Mouse (Mus musculus): ENCODE results near the gene Myf6. TPM values are rescaled to one million over a fixed set of nuclear protein-coding genes. Genes with fewer than 3 reads are reported as not detected.

The Myf6 gene
- total RNA-seq (2021): not detected

GRCm38 (mm10) chr10:107494568-107494967 is at the start of gene Myf6:
TSS of gene Myf6 (minus strand) at chr10:107494737.
- intact Hi-C loops (cut with DNase I): no loop called here
- no peak for DNase-seq

- intact Hi-C loops (cut with DNase I): no loop called here
- no peak for DNase-seq
These were observed 48.5 kb upstream of the Myf6 start for GRCm38 (mm10) chr10:107543026-107543425.

- intact Hi-C loops (cut with DNase I): no loop called here
- DNase-seq: no peak
These were observed 34.2 kb upstream of the Myf6 start for GRCm38 (mm10) chr10:107528758-107529157.

- DNase-seq: no peak
- intact Hi-C loops (cut with DNase I): no loop called here
These were observed 24.7 kb upstream of the Myf6 start for GRCm38 (mm10) chr10:107519216-107519615.

GRCm38 (mm10) chr10:107516641-107517040 is 22.1 kb upstream of the Myf6 start:
- intact Hi-C loops (cut with DNase I): no loop called here
- DNase-seq: no peak

- intact Hi-C loops (cut with DNase I): no loop called here
- no peak for DNase-seq
These were observed 20.2 kb upstream of the Myf6 start for GRCm38 (mm10) chr10:107514735-107515134.

GRCm38 (mm10) chr10:107506397-107506796 is 11.9 kb upstream of the Myf6 start:
- intact Hi-C loops (cut with DNase I): no loop called here
- no peak for DNase-seq

- intact Hi-C loops (cut with DNase I): no loop called here
These were observed 8.9 kb upstream of the Myf6 start for GRCm38 (mm10) chr10:107503430-107503829.

GRCm38 (mm10) chr10:107502193-107502592 is 7.7 kb upstream of the Myf6 start:
- intact Hi-C loops (cut with DNase I): no loop called here

More at GRCm38 (mm10) chr10:107503430-107503829, 8.9 kb upstream of the Myf6 start:
- DNase-seq: no peak

GRCm38 (mm10) chr10:107499656-107500055 is 5.1 kb upstream of the Myf6 start:
- intact Hi-C loops (cut with DNase I): no loop called here
- peak in 1 of 2 experiments; percentile 14 for DNase-seq

More at GRCm38 (mm10) chr10:107502193-107502592, 7.7 kb upstream of the Myf6 start:
- DNase-seq: no peak

- no peak for DNase-seq
- intact Hi-C loops (cut with DNase I): no loop called here
These were observed 1.9 kb upstream of the Myf6 start for GRCm38 (mm10) chr10:107496402-107496801.

- no peak for DNase-seq
- intact Hi-C loops (cut with DNase I): no loop called here
These were observed 710 bp downstream of the Myf6 start for GRCm38 (mm10) chr10:107493580-107494474.

GRCm38 (mm10) chr10:107492867-107493579 is 1.5 kb downstream of the Myf6 start:
- no peak for DNase-seq
- intact Hi-C loops (cut with DNase I): no loop called here

- no peak for DNase-seq
- intact Hi-C loops (cut with DNase I): no loop called here
These were observed 5.8 kb downstream of the Myf6 start for GRCm38 (mm10) chr10:107488654-107489315.

- intact Hi-C loops (cut with DNase I): no loop called here
- DNase-seq: no peak
These were observed 7.8 kb downstream of the Myf6 start for GRCm38 (mm10) chr10:107486770-107487169.

- intact Hi-C loops (cut with DNase I): no loop called here
These were observed 8.7 kb downstream of the Myf6 start, which contains the start of gene Myf5 for GRCm38 (mm10) chr10:107485870-107486269. TSS of gene Myf5 (minus strand) at chr10:107486134.

GRCm38 (mm10) chr10:107484050-107484449 is 10.5 kb downstream of the Myf6 start:
- intact Hi-C loops (cut with DNase I): no loop called here

More at GRCm38 (mm10) chr10:107485870-107486269, 8.7 kb downstream of the Myf6 start, which contains the start of gene Myf5:
- no peak for DNase-seq

GRCm38 (mm10) chr10:107473497-107473896 is 21.0 kb downstream of the Myf6 start:
- DNase-seq: no peak
- intact Hi-C loops (cut with DNase I): no loop called here

More at GRCm38 (mm10) chr10:107484050-107484449, 10.5 kb downstream of the Myf6 start:
- no peak for DNase-seq

- intact Hi-C loops (cut with DNase I): no loop called here
- DNase-seq: no peak
These were observed 22.8 kb downstream of the Myf6 start for GRCm38 (mm10) chr10:107471712-107472111.

GRCm38 (mm10) chr10:107467819-107468218 is 26.7 kb downstream of the Myf6 start:
- no peak for DNase-seq
- intact Hi-C loops (cut with DNase I): no loop called here

All from heart, postnatal 36 days (tissue).